Mouse (Mus musculus): ENCODE results near the gene Mfsd5.

Mfsd5 gene

GRCm38 (mm10) chr15:102279092-102279782, at the start of gene Mfsd5:
Mfsd5 (plus strand) TSS chr15:102279454.
- in situ Hi-C loops (cut with MseI, MboI): no loop called here

GRCm38 (mm10) chr15:102230408-102231321, 48.6 kb upstream of the Mfsd5 start:
- in situ Hi-C loops (cut with MseI, MboI): no loop called here

GRCm38 (mm10) chr15:102231748-102232147, 47.5 kb upstream of the Mfsd5 start, which contains the start of gene Itgb7:
Itgb7 (minus strand) TSS chr15:102231944.
- in situ Hi-C loops (cut with MseI, MboI): no loop called here

GRCm38 (mm10) chr15:102232764-102233163, 46.5 kb upstream of the Mfsd5 start:
- in situ Hi-C loops (cut with MseI, MboI): no loop called here

GRCm38 (mm10) chr15:102233896-102234295, 45.4 kb upstream of the Mfsd5 start:
- in situ Hi-C loops (cut with MseI, MboI): no loop called here

- in situ Hi-C loops (cut with MseI, MboI): loop anchor here in 1 of 2 experiments (5.0 kb wide), 1 partner anchor 37 kb away; the partner anchor contains the start of gene Gm9918
Observed at GRCm38 (mm10) chr15:102235371-102236027, 43.8 kb upstream of the Mfsd5 start.

GRCm38 (mm10) chr15:102238543-102239259, 40.6 kb upstream of the Mfsd5 start:
- in situ Hi-C loops (cut with MseI, MboI): loop anchor here in 1 of 2 experiments (5.0 kb wide), 1 partner anchor 34 kb away; the partner anchor contains the start of gene Gm9918

- in situ Hi-C loops (cut with MseI, MboI): loop anchor here in 1 of 2 experiments (5.0 kb wide), 1 partner anchor 33 kb away; the partner anchor contains the start of gene Gm9918
Observed at GRCm38 (mm10) chr15:102239260-102239590, 40.0 kb upstream of the Mfsd5 start.

- in situ Hi-C loops (cut with MseI, MboI): loop anchor here in 1 of 2 experiments (5.0 kb wide), 1 partner anchor 32 kb away; the partner anchor contains the start of gene Gm9918
Observed at GRCm38 (mm10) chr15:102239851-102240250, 39.4 kb upstream of the Mfsd5 start.

GRCm38 (mm10) chr15:102240607-102241006, 38.6 kb upstream of the Mfsd5 start:
- in situ Hi-C loops (cut with MseI, MboI): no loop called here

GRCm38 (mm10) chr15:102242404-102243228, 36.6 kb upstream of the Mfsd5 start:
- in situ Hi-C loops (cut with MseI, MboI): no loop called here

- in situ Hi-C loops (cut with MseI, MboI): no loop called here
Observed at GRCm38 (mm10) chr15:102243229-102244190, 35.7 kb upstream of the Mfsd5 start.

- in situ Hi-C loops (cut with MseI, MboI): no loop called here
Observed at GRCm38 (mm10) chr15:102244306-102245191, 34.7 kb upstream of the Mfsd5 start.

- in situ Hi-C loops (cut with MseI, MboI): no loop called here
Observed at GRCm38 (mm10) chr15:102245461-102245881, 33.8 kb upstream of the Mfsd5 start.

GRCm38 (mm10) chr15:102245891-102246741, 33.1 kb upstream of the Mfsd5 start:
- in situ Hi-C loops (cut with MseI, MboI): no loop called here

- in situ Hi-C loops (cut with MseI, MboI): no loop called here
Observed at GRCm38 (mm10) chr15:102246866-102247251, 32.4 kb upstream of the Mfsd5 start.
